8 mouse cellular contexts compared by ENCODE assay signal in the genomic region with DNA sequence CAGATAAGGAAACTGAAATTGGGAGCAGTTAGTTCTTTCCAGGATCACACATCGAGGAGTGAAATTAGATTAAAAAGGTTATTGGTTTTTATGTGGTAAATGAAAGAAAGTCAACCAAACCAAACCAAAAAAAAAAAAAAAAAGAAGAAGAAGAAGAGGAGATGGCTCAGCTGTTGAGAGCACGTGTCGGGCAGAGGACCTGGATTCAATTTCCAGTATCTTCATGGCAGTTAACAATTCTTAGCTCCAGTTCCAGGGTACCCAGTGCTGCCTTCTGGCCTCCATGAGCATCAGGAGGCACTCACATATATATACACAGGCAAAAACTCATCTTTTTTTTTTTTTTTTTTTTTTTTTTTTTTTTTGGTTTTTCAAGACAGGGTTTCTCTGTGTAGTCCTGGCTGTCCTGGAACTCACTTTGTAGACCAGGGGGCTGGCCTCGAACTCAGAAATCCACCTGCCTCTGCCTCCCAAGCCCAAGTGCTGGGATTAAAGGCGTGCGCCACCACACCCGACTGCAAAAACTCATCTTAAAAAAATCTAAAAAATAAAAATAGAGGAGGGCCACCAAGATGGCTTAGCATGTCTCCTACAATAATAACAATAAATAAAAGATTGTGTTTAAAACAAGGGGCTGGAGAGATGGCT. TPM values are rescaled to one million over a fixed set of nuclear protein-coding genes. Genes with fewer than 3 reads are reported as not detected.
A peak's percentile ranks its signal among the peaks of the same experiment; 100 is the strongest.
DNase-seq lines count a peak whose midpoint lies in the region; ATAC-seq and TF ChIP-seq lines count a peak whose summit lies in the region.

No protein-coding gene starts in this region.

- no peak for DNase-seq in cerebellum, adult 2 months
- no peak for DNase-seq in cerebellum, postnatal 36 days
- no peak for DNase-seq in lung, postnatal 25 days (ENCODE audit: low spot score)
- no peak for DNase-seq in limb, embryonic 14.5 days (ENCODE audit: low spot score)
- no peak for DNase-seq in embryo, embryonic 11 days
- DNase-seq in frontal cortex, postnatal 10 days (ENCODE audit: low spot score in 2 of 2): no peak

- no peak overlapping the region; the same call in 1 of the 2 replicates for H3K9ac ChIP-seq in lung, embryonic 16.5 days (ENCODE audit: low read length)
- H3K9ac ChIP-seq in limb, embryonic 14.5 days (ENCODE audit: low read depth, low read length, severe bottlenecking): no peak overlapping the region
- peak overlapping the region; percentile 29; the same call in 1 of the 2 replicates for H3K9ac ChIP-seq in stomach, embryonic 16.5 days (ENCODE audit: low read length)

- TF ChIP-seq POLR2A in cerebellum, adult 2 months (IDR thresholded peaks at IDR 0.05; ENCODE audit: borderline replicate concordance, insufficient read depth, low read length): no peak
- no peak for TF ChIP-seq POLR2A in limb, embryonic 14.5 days (IDR thresholded peaks at IDR 0.05; ENCODE audit: borderline replicate concordance, extremely low read depth, insufficient read depth, insufficient read length)

- 69% methylated on average over 7 of the region's 7 CpGs for WGBS in cerebellum, adult 2 months
- 75% methylated on average over 7 of the region's 7 CpGs for WGBS in lung, embryonic 16.5 days
- 75% methylated on average over 7 of the region's 7 CpGs for WGBS in limb, embryonic 14.5 days
- 74% methylated on average over 7 of the region's 7 CpGs for WGBS in stomach, embryonic 16.5 days

- peak overlapping the region; percentile 43 for H3K4me3 ChIP-seq in cerebellum, adult 2 months (replicated peaks; ENCODE audit: insufficient read depth, low read depth, low read length)
- peak overlapping the region; percentile 40 for H3K4me3 ChIP-seq in lung, embryonic 16.5 days (ENCODE audit: low read length)
- peak overlapping the region; percentile 28 for H3K4me3 ChIP-seq in limb, embryonic 14.5 days (replicated peaks; ENCODE audit: low read length)
- H3K4me3 ChIP-seq in stomach, embryonic 16.5 days (replicated peaks; ENCODE audit: low read length): peak overlapping the region; percentile 42

- peaks cover 10% of the 10 kb centered on the region for H3K4me1 ChIP-seq in cerebellum, adult 2 months (ENCODE audit: control insufficient read depth, insufficient read depth, low read length)
- H3K4me1 ChIP-seq in lung, embryonic 16.5 days (replicated peaks; ENCODE audit: control insufficient read depth, insufficient read depth, low read length): peaks cover 20% of the 10 kb centered on the region
- H3K4me1 ChIP-seq in limb, embryonic 14.5 days (ENCODE audit: control insufficient read depth, insufficient read depth, low read length): peaks cover 15% of the 10 kb centered on the region
- peaks cover 31% of the 10 kb centered on the region for H3K4me1 ChIP-seq in stomach, embryonic 16.5 days (ENCODE audit: control insufficient read depth, insufficient read depth, low read length)

- no peaks in the 10 kb centered on the region for H3K9me3 ChIP-seq in lung, embryonic 16.5 days (ENCODE audit: control insufficient read depth, low read length)
- H3K9me3 ChIP-seq in limb, embryonic 14.5 days (ENCODE audit: control insufficient read depth, low read length): no peaks in the 10 kb centered on the region
- no peaks in the 10 kb centered on the region for H3K9me3 ChIP-seq in stomach, embryonic 16.5 days (replicated peaks; ENCODE audit: control insufficient read depth, low read length)

- no peak for TF ChIP-seq CTCF in cerebellum, adult 2 months (IDR thresholded peaks at IDR 0.05; ENCODE audit: borderline replicate concordance, insufficient read depth, low read depth, low read length)

- no peak overlapping the region for H3K27ac ChIP-seq in cerebellum, adult 2 months (ENCODE audit: insufficient read depth, low read length)
- H3K27ac ChIP-seq in lung, embryonic 16.5 days (ENCODE audit: low read length): 0 out of 2 replicates have a peak overlapping the region, but pooled peaks have one; percentile 28
- H3K27ac ChIP-seq in limb, embryonic 14.5 days (replicated peaks; ENCODE audit: low read depth, low read length): no peak overlapping the region
- no peak overlapping the region for H3K27ac ChIP-seq in stomach, embryonic 16.5 days (ENCODE audit: low read length)

- H3K36me3 ChIP-seq in lung, embryonic 16.5 days (ENCODE audit: control insufficient read depth, insufficient read depth, low read length): no peaks in the 10 kb centered on the region
- H3K36me3 ChIP-seq in limb, embryonic 14.5 days (ENCODE audit: control insufficient read depth, insufficient read depth, low read length): no peaks in the 10 kb centered on the region
- no peaks in the 10 kb centered on the region for H3K36me3 ChIP-seq in stomach, embryonic 16.5 days (ENCODE audit: control insufficient read depth, insufficient read depth, low read length)

- no peak for ATAC-seq in lung, embryonic 16.5 days (ENCODE audit: low read depth)
- no peak for ATAC-seq in limb, embryonic 14.5 days (ENCODE audit: low FRiP score, low read depth)
- ATAC-seq in stomach, embryonic 16.5 days (ENCODE audit: insufficient read depth, low FRiP score): no peak

- H3K4me2 ChIP-seq in lung, embryonic 16.5 days (ENCODE audit: low read depth, low read length): peak overlapping the region; percentile 73
- H3K4me2 ChIP-seq in limb, embryonic 14.5 days (replicated peaks; ENCODE audit: low read depth, low read length, severe bottlenecking): peak overlapping the region; percentile 44
- H3K4me2 ChIP-seq in stomach, embryonic 16.5 days (ENCODE audit: low read depth, low read length): peak overlapping the region; percentile 61

- H3K27me3 ChIP-seq in cerebellum, adult 2 months (ENCODE audit: control insufficient read depth, insufficient read depth, low read length): no peaks in the 10 kb centered on the region
- no peaks in the 10 kb centered on the region for H3K27me3 ChIP-seq in lung, embryonic 16.5 days (ENCODE audit: control insufficient read depth, insufficient read depth, low read depth, low read length)
- H3K27me3 ChIP-seq in limb, embryonic 14.5 days (ENCODE audit: control insufficient read depth, insufficient read depth, low read length): no peaks in the 10 kb centered on the region
- H3K27me3 ChIP-seq in stomach, embryonic 16.5 days (ENCODE audit: control insufficient read depth, insufficient read depth, low read length): no peaks in the 10 kb centered on the region

RNA-seq across cellular contexts. Expression of a gene that starts 3.1 kb away (rescaled TPM):
- 195 and 219 TPM in 2 replicates for polyA plus RNA-seq in cerebellum, adult 2 months (2012; rRNA removed)
- polyA plus RNA-seq in lung, embryonic 16.5 days (2015; fragmentation: Nextera tagmentation; extraction: Ambion mirVana): 263 and 285 TPM in 2 replicates
- polyA plus RNA-seq in limb, embryonic 14.5 days (2012; rRNA removed): 137 and 158 TPM in 2 replicates
- polyA plus RNA-seq in limb, embryonic 14.5 days (2014; fragmentation: Nextera tagmentation; extraction: Ambion mirVana): 269 and 270 TPM in 2 replicates
- polyA plus RNA-seq in stomach, embryonic 16.5 days (2015; fragmentation: Nextera tagmentation; extraction: Ambion mirVana): 267 and 298 TPM in 2 replicates

RNA-seq across cellular contexts. Expression of a gene that starts 26.3 kb away (rescaled TPM):
- 12.2 and 15.1 TPM in 2 replicates for polyA plus RNA-seq in cerebellum, adult 2 months (2012; rRNA removed)
- polyA plus RNA-seq in lung, embryonic 16.5 days (2015; fragmentation: Nextera tagmentation; extraction: Ambion mirVana): 5.6 and 8.4 TPM in 2 replicates
- 6.1 and 11.0 TPM in 2 replicates for polyA plus RNA-seq in limb, embryonic 14.5 days (2012; rRNA removed)
- polyA plus RNA-seq in limb, embryonic 14.5 days (2014; fragmentation: Nextera tagmentation; extraction: Ambion mirVana): 7.5 and 16.3 TPM in 2 replicates
- 9.2 TPM in 1 of 2 replicates, not detected in the other for polyA plus RNA-seq in stomach, embryonic 16.5 days (2015; fragmentation: Nextera tagmentation; extraction: Ambion mirVana)

RNA-seq across cellular contexts. Expression of a gene that starts 53.7 kb away (rescaled TPM):
- polyA plus RNA-seq in cerebellum, adult 2 months (2012; rRNA removed): 8.2 and 8.7 TPM in 2 replicates
- polyA plus RNA-seq in lung, embryonic 16.5 days (2015; fragmentation: Nextera tagmentation; extraction: Ambion mirVana): 2.4 and 4.1 TPM in 2 replicates
- 29.7 and 36.0 TPM in 2 replicates for polyA plus RNA-seq in limb, embryonic 14.5 days (2012; rRNA removed)
- polyA plus RNA-seq in limb, embryonic 14.5 days (2014; fragmentation: Nextera tagmentation; extraction: Ambion mirVana): 20.6 and 27.4 TPM in 2 replicates
- polyA plus RNA-seq in stomach, embryonic 16.5 days (2015; fragmentation: Nextera tagmentation; extraction: Ambion mirVana): 0.69 and 0.92 TPM in 2 replicates

RNA-seq across cellular contexts. Expression of a gene that starts 54.6 kb away (rescaled TPM):
- 105 and 113 TPM in 2 replicates for polyA plus RNA-seq in cerebellum, adult 2 months (2012; rRNA removed)
- 38.3 and 39.6 TPM in 2 replicates for polyA plus RNA-seq in lung, embryonic 16.5 days (2015; fragmentation: Nextera tagmentation; extraction: Ambion mirVana)
- 58.9 and 76.0 TPM in 2 replicates for polyA plus RNA-seq in limb, embryonic 14.5 days (2012; rRNA removed)
- 37.2 and 39.3 TPM in 2 replicates for polyA plus RNA-seq in limb, embryonic 14.5 days (2014; fragmentation: Nextera tagmentation; extraction: Ambion mirVana)
- polyA plus RNA-seq in stomach, embryonic 16.5 days (2015; fragmentation: Nextera tagmentation; extraction: Ambion mirVana): 35.7 and 36.8 TPM in 2 replicates
